Mouse (Mus musculus) adrenal gland (tissue): ENCODE measurements at regions not wholly inside any gene's neighbourhood (a gene's known extent, or its start where the extent isn't known, plus 50 kb on each side); places are given as distances from the start of the nearest gene placed in this dataset.

Experiments
- intact Hi-C: fragments of 180-260 bp; cut with DNase I; formaldehyde crosslinking; loops from one replicate; pipeline ENCODE4 v1.15.1; 2025

DNA sequence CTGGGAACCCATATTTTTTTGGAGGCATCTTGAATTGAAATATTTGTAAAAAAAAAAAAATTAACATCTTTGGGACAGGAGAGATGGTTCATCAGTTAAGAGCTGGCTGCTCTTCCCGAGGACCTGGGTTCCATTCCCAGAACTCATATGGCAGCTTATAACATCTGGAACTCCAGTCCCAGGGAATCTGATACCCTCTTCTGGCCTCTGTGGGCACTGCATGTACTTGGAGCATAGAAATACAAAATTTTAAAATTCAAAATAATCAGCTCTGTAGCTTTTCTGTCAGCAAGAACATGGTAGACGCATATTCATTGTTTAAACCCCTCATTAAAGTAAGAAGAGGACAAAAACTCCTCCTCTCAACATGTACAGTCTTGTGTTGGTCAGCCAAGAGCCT lies 52.0 kb upstream of the Morc2a start:
- intact Hi-C loops: loop anchor here (10.0 kb wide), 1 partner anchor 188 kb away; no protein-coding TSS in a partner anchor

- intact Hi-C loops: loop anchor here (10.0 kb wide), 1 partner anchor 190 kb away; no protein-coding TSS in a partner anchor
These were observed 54.2 kb upstream of the Smtn start for GRCm38 (mm10) chr11:3594574-3594973.

DNA sequence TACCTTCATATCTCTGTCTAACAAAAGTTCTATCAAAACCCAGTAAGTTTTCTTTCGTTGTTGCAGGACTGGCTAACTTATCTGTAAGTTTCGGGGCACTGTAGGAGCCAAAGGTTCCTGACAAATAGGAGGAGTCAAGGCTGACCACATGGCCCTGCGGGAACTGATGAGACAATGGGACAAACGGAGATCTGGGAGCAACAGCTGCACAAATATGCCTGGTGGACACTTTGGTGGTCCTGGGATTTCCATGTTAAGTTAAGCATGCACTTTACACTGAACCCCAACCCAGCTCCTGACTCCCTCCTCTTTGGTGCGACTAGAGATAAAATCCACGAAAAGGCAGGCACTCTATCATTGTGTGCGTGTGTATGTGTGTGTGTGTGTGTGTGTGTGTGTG lies 50.7 kb upstream of the Smtn start:
- intact Hi-C loops: loop anchor here (10.0 kb wide), 1 partner anchor 194 kb away; no protein-coding TSS in a partner anchor
